Mouse (Mus musculus): ENCODE measurements around the gene Rfxank.

GRCm38 (mm10) chr8:70081976-70082375 is 57.0 kb downstream of the Rfxank start:
- TF ChIP-seq POLR2A (IDR thresholded peaks at IDR 0.05; ENCODE audit: low read depth, low read length), result no peak
- TF ChIP-seq CTCF (IDR thresholded peaks at IDR 0.05; ENCODE audit: borderline replicate concordance, insufficient read depth, low read length), result no peak

Data from embryonic fibroblast, embryonic 13.5 days (primary cell).